Mouse (Mus musculus) heart, postnatal 0 days (tissue): ENCODE measurements around the gene Fam8a1.
A peak's percentile ranks its signal among the peaks of the same experiment; 100 is the strongest.

Source experiments
- CTCF ChIP-seq: IDR thresholded peaks from 2 replicates; pipeline ENCODE4 v1.5.1; 2016; ENCODE audit warnings: antibody characterized with exemption, control low read depth, low read depth
- EP300 ChIP-seq: IDR thresholded peaks from 2 replicates; pipeline ENCODE4 v1.6.1; 2016; ENCODE audit warnings: antibody characterized with exemption, low read depth

GRCm38 (mm10) chr13:46724371-46724770, 55.0 kb downstream of the Fam8a1 start:
- peak; percentile 46 for TF ChIP-seq CTCF
- no peak for TF ChIP-seq EP300
